Mouse (Mus musculus) adrenal gland, postnatal 14 days (tissue): ENCODE results near the gene Ddx4. TPM values are rescaled to one million over a fixed set of nuclear protein-coding genes. Genes with fewer than 3 reads are reported as not detected.
"Not testable (repeated sequence)": the region's sequence is repeated elsewhere in the genome, so short reads cannot be mapped to it uniquely, and the experiment has no call there.

Experiments used
- DNase-seq: peaks from one replicate; pipeline ENCODE4 v3.0.0; 2021; ENCODE audit warnings: mixed read lengths
- total RNA-seq: library from RNA; stranded (reverse); gene quantifications from 2 replicates; pipeline ENCODE4 v1.2.3, GENCODE M21; 2021

Ddx4 gene
- total RNA-seq, 1 experiment from 2014 or later: 0.33 TPM

GRCm38 (mm10) chr13:112635174-112635837 is 17.0 kb downstream of the Ddx4 start:
- no peak for DNase-seq

DNA sequence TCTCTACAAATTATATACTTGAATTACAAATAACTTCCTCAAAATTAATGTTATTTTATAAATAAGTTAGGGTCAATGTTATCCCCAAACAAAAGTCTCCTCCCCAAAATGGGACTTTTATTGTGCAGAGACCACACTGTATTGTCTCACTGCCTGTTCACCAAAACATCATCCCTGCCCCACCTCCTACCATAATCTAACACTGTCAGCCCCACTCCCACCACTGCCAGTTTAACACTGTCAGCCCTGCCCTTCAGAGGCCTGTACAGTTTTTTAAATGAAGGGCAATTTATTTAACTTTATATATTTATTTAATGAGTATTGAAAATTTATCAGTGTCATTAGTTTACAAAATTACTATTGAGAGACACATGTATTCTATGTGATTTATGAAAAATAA is 26.7 kb downstream of the Ddx4 start:
- DNase-seq: no peak

DNA sequence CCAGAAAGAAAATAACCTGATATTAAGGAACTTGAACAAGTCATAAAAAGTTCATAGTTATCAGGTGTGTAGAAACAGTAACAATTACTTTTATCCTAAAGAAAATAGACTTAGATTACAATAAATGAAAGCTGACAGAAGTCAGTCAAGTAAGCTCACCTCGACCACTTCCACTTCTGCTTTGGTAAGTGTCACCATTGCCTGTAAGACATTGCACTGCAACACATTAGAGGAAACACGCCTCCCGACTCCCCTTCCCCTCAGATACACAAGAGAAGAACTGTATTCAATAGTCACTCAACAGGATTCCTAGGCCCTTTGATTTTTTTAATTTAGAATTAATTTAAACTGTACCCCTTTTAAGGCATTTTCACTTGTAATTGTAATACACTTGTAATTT is 27.7 kb downstream of the Ddx4 start:
- no peak for DNase-seq

DNA sequence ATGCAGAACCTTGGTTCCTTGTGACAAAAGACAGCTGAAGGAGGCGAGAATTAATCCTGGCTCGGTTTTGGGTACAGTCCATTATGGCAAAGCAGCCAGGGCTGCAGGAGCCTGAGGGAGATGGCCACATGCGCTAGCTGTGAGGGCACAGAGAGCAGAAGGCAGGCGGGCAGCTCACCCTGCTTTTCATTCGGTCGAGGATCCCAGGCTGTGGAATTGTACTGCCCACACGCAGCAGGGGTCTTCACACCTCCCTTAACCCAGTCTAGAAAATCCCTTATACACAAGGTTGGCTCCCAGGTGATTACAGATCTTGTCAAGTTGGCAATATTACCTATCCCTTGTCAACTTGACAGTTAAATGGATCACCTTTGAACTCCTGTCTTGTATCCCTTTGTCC is 28.6 kb downstream of the Ddx4 start:
- no peak for DNase-seq

GRCm38 (mm10) chr13:112621592-112621991 is 30.7 kb downstream of the Ddx4 start:
- no peak for DNase-seq

DNA sequence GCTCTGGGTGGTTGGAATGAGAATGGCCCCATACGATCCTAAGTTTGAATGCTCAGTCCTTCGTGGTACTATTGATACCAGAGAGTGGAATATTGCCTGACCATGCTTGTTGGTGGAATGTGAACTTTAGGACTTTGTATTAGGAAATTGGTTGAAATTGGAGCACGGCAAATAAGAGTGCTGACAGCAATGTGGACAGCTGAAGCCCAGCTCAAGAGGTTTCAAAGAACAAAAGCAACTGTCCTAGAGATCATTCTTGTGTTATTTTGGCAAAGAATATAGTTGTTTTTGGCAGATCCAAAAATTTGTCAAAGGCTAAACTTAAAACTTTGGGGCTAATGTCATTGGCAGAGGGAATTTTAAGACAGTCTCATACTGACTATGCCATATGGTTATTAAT is 43.7 kb downstream of the Ddx4 start:
- no peak for DNase-seq

- no peak for DNase-seq
These were observed 47.9 kb downstream of the Ddx4 start for GRCm38 (mm10) chr13:112604411-112604810.

DNA sequence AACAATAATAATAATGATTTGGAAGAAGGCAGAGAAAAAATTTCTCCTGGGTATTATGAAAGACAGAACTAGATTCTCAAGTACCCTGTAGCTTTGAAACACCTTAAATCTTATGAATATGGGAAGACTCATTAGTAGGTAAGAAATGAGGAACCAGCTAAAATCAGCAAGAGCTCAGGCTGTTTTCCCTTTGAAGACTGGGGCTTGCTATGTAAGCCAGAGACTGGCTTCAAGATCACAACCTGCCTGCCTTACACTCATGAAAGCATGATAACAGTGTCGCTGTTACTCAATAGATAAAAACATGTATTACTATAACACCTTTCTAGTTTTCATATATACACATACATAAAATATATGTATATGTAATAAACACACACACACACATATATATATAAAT is 48.4 kb downstream of the Ddx4 start:
- DNase-seq: no peak

DNA sequence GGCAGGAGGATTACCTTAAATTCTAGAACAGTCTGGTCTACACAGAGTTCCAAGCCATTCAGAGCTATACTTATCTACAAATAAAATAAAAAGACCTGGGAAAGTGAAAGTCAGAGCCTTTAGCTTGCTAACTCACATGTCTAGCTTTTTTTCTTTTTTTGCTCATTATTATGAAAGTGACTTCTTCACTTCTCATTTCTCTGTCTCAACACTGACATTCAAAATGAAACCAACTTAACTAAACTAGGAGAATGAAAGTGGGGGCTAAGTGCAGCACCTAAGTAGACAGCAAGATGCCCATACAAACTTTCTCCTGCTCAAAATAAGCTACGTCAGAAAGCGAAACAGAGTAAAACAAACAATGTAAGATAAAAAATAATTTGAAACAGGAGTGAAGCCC is 49.7 kb downstream of the Ddx4 start:
- no peak for DNase-seq

- not testable (repeated sequence) for DNase-seq
These were observed 58.0 kb downstream of the Ddx4 start, which contains the start of gene Il31ra for GRCm38 (mm10) chr13:112594260-112594659. TSS of gene Il31ra (minus strand) at chr13:112594360.

- DNase-seq: no peak
These were observed 62.0 kb downstream of the Ddx4 start for GRCm38 (mm10) chr13:112590254-112590653.

- DNase-seq: no peak
These were observed 62.6 kb downstream of the Ddx4 start for GRCm38 (mm10) chr13:112589625-112590024.

DNA sequence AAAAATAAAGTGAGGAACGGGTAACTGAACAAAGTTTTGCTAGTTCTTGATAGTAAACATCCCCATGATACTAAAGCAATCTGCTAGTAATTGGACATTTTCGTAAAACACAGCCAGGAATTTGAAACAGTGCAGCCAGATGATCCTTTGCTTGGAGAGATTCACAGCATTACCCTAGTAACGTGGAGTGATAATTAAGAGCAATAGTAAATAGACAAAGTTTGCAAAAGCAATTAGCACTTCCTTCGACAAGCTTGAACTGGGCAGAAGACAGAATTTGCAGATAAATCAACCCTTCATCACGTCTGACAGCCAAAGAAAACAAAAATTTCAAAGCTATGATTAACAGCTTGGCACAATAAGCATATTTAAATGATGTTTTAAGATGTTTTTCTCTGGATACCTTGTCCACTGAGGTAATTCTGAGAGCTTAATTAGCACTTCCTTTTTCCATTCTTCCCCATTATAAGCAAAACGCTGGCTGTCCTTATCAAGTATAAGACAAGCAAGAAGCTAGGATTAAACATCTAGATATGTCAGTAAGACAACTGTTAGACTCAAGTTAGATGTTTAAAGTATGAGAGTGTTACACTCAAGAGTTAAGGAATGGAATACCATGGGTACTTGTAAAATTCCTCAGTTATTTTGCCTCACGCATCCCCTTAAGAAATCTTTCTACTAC is 67.6 kb downstream of the Ddx4 start:
- DNase-seq: no peak

DNA sequence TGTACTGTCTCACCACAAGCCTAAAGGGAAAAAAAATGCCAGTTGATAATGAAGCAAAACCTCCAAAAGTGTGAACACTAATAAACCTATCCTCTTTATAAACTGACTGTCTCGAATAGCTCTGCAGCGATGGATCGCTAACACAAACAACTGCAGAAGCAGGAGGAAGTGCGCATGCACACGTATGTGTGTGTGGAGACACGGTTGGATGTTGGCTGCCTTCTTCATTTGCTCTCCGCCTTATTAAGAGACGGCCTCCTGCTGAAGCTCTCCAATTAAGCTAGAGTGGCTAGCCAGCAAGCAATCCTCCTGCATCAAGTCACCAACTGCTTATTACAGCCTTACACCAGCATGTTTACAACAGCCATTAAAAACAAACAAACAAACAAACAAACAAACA is 70.0 kb downstream of the Ddx4 start:
- DNase-seq: no peak

- DNase-seq: no peak
These were observed 70.5 kb downstream of the Ddx4 start for GRCm38 (mm10) chr13:112581796-112582195.

DNA sequence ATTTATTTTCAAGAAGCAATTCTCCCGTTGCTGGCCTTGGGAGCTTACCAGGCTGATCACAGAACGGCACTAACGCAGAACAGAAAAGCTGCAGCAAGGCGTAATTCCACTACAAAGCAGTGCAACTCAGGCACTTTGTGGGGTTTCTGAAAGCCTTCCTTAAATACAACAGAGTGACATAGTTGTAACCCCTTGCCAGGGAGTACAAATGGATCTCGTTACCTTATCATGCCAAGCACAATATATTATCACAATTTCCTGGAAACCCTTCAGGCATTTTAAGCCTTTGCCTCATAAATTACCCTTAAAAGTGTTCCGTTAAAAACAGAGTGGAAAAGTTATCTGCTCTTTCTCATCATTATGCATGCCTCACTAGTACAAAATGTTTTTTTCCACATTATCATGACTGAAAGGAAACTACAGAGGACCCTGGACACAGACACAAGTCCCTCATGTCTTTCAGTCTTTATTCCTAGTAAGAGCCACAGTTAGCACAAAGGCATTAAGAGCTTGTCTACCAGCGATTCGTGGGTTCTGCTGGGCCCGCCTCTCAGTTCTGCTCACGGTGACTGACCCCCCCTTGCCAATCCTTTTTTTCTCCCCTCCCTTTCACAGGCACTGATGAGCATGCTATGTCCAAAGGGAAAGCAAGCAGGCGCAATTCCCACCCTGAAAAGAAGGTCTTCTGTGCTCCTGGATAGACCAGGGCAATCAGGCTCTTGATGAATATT is 71.5 kb downstream of the Ddx4 start:
- no peak for DNase-seq

DNA sequence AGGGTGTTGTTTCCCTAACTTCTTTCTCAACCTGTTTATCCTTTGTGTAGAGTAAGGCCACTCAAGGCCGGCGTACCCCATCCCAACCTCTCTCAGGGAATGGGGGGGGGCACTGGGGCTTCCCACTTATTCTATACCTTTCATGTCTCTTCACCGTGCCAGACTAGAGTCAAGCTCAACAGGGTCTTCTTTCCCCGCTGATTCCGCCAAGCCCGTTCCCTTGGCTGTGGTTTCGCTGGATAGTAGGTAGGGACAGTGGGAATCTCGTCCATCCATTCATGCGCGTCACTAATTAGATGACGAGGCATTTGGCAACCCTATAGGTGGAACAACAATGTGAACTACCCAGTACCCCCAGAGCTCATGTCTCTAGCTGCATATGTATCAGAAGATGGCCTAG is 74.2 kb downstream of the Ddx4 start:
- DNase-seq: peak; percentile 100

DNA sequence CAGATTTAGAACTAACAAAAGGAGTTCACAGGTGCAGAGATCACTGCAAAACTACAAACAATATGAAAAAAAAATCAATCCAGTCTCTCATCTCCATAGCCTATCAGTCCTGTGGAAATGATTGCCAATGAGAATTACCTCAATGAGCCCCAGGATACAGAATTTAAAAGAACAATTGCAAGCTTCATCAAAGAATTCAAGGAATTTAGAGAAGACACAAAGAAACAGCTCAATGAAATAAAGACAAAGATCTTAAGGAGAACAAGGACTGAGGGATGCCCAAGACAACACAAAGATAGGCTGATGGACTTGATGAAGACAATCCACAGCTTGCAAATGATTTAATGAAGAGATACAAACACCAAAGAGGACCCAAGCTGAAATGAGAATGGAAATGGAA is 78.5 kb downstream of the Ddx4 start:
- no peak for DNase-seq

DNA sequence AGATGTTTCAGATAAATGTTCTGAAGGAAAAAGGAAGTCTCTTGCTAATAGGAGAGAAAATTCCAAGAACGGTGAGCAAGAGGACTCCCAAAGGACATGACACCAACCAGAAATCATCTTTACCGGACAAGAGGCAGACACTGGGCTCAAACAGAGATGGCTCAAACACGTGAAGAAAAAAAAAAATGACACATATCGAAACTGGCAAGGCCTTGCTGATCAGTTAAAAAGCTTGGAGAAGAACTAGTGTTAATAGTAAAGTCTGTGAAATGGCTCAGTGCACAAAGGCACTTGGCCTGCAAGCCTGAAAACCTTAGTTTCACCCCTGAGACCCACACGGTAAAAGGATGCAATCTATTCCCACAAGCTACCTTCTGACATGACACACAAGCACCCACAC is 81.5 kb downstream of the Ddx4 start:
- DNase-seq: no peak

- no peak for DNase-seq
These were observed 82.7 kb downstream of the Ddx4 start for GRCm38 (mm10) chr13:112569606-112570005.

- no peak for DNase-seq
These were observed 91.6 kb downstream of the Ddx4 start for GRCm38 (mm10) chr13:112560554-112561138.

GRCm38 (mm10) chr13:112556501-112556900 is 95.8 kb downstream of the Ddx4 start:
- no peak for DNase-seq

- DNase-seq: no peak
These were observed 99.0 kb downstream of the Ddx4 start for GRCm38 (mm10) chr13:112553304-112553703.
